Mouse (Mus musculus) ovary, postnatal 14 days (tissue): ENCODE results near the gene Rps9.
"Not testable (repeated sequence)": the region's sequence is repeated elsewhere in the genome, so short reads cannot be mapped to it uniquely, and the experiment has no call there.

Experiments
- DNase-seq: peaks from one replicate; pipeline ENCODE4 v3.0.0; 2022; ENCODE audit warnings: low spot score

Rps9 gene

DNA sequence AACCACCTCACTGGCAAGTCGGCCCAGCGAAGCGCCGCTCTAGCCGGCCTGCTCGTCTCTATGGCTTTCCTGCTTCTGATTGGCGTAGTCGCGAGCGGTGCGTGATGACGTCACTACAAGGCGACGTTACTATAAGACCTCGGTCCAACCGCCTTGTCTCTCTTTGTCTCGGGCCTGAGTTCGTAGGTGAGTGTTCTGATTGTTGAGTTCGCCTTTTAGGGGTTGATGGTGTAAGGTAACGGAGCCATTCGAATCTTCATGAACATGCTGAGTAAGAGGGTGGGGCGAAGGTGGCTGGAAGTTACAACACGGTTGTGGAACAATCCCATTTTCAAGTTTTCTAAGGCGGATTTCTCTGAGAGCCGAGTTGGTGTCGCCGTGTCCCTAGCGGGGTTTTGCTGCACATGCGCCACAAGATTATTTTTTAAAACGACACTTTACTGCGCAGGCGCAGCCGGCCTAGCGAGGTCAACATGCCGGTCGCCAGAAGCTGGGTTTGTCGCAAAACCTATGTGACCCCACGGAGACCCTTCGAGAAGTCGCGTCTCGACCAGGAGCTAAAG, at the start of gene Rps9:
TSS of gene Rps9 (plus strand) at position 115 of the 563 bp plus-strand sequence.
- peak; percentile 95 for DNase-seq

- no peak for DNase-seq
These were observed 46.8 kb upstream of the Rps9 start for GRCm38 (mm10) chr7:3656966-3657365.

- DNase-seq: no peak
These were observed 45.2 kb upstream of the Rps9 start for GRCm38 (mm10) chr7:3658578-3658977.

GRCm38 (mm10) chr7:3664524-3665214, 39.1 kb upstream of the Rps9 start:
- DNase-seq: no peak

DNA sequence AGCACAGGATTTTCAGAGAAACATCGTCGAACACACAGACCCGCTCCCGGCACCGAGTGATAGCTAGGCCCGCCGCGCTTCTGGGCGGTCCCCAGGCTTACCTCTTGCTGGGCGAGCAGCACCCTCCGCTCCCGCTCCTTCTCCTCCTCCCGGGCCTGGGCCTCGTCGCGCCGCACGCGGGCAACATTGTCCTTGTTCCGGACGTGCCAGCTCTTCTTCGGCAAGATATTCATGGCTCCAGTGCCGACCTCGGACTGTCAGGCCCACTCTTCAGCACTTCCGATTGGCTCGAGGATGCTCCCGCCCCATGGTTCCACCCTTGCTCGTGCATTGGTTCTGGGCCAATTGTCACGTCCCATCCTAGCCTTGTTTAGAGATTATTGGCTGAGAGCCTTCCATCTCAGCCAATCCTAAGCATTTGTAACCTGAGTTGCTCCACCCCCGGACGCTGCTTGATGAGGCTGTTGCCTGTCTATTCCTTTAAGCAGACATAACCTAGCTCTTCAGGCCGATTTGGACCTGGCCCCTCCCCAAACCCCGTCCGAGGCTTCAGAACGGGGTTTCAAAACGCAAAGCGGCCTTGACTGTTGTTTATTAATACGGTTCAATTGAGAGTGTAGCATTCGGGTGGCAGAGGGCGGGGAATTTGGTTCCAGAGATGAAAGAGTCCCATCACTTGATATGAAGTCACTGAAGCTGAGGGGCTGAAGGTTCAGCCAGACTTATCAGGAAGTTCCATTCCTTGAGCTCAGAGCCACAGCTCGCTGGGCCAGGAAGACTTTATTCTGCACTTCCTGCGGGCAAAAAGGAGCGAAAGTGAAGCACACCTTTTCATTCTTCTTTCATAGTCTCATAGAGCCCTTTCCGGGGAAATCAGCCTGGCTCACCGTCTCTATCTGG, 38.3 kb upstream of the Rps9 start, which contains the start of gene Leng1:
TSS of gene Leng1 (minus strand) at position 626 of the 900 bp plus-strand sequence.
- DNase-seq: peak; percentile 89

GRCm38 (mm10) chr7:3666921-3667391, 36.8 kb upstream of the Rps9 start:
- DNase-seq: no peak

DNA sequence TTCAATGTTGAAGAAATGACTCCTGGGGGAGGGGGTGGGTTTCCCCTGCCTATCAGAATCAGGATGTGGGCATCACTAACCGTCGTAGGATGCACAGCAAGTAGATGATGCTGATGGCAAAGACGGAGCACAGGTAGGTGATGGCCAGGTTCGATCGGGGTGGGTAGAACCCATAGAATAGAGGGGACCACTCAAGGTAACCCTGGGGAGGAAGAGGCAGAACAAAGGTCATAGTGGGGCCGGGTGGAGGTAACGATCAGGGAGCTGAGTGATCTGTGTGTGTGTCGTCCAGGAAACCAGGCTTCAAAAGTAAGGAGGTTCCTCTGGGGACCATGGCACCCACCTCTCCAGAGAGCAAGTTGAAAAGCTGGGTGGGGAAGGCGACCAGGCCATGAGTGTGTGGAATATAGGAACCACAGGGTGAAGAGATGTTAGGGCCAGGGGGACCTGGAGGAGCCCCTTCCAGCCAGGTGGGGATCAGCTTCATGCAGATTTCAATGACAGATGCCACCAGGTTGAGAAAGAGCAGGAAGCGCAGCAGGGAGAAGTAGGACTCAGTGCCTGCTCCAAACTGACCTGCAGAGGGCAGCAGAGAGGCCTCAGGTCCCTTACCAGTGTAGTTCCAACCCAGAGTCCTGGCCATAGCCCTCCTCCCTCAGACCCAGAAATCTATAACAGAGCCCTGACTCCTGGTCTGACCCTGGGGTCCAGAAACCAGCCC, 29.1 kb upstream of the Rps9 start:
- peak; percentile 74 for DNase-seq

DNA sequence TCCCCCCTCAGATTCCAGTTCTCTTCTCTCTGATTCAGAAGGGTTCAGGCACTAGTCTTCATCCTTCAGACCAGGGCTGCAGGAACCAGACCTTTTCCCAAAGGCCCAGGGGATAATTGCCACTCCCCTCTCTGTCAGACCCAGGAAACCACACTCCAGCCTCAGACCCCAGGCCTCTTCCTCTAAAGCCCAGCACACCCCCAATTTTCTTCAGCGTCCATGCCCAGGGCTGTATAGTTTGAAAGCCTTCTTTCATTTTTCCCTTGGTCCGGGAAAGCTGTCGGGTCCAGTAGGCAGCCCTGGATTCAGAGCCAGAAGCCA, 28.6 kb upstream of the Rps9 start:
- DNase-seq: no peak

DNA sequence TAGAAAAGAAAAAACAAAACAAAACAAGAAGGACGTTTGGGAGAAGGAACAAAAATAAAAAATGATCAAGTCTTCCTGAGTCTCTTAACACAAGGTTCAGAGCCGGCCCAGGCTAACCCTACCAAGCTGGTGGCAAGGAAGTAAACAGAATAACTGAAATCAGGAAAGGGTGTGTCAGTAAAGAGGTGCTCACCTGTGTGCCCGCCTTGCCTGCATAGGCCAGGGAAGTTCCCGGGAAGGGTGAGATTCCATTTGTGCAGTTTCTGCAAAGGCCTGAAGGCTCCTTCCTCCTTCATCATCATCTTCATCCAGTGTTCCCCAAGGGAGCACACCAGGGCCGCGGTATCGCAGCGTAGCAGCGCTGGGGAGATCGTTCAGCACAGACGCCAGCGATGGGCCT, 27.4 kb upstream of the Rps9 start:
- DNase-seq: no peak

DNA sequence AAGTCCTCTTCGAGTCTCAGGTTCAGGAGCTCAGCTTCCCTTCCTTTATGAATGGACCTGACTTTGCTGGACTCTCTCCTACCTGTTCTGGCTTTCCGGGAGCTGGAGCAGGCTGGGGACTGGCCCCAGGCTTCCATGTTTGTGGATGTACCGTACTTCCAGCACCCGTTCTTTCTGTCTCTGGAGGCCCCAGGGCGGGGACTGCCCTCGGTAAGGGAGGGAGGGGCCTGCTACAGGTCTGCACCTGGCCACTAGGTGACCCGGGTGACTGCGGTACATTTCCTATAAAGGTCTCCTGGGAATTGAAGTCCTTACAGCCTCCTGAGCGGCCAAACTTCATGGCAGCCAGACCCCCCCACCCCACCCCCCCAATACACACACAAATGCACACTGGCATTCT, 26.5 kb upstream of the Rps9 start, which contains the start of gene Tmc4:
TSS of gene Tmc4 (minus strand) at position 212 of the 400 bp plus-strand sequence.
- no peak for DNase-seq

DNA sequence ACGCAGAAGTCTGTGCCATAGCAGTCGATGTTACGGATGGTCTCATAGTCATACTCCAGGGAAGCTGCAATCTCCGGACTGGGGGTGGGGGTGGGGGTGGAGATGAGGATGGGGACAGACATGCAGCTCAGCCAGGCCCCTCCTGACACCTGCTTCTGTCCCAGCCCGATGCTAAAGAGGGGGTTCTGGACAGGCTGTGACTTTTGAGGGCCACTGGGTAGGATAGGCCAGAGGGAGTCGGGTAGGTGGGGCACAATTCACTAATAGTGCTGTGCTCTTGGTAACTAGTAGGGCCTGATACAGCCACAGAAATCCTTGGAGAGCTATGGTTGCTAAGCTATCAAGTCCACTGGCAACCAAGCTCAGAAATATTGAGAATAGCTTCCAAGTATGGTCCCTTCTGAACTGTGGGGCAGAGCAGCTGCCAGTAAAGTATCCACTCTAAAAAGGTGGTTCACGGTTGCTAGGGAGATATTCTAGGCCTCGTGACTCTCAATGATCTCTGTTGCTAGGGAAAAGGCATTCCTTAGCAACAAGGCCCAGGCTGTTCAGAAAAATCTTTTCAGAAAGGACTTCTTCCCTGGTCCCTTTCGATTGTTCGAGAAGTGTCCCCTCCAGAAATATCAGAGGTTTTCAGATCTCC, 19.8 kb upstream of the Rps9 start:
- DNase-seq: no peak

- no peak for DNase-seq
These were observed 19.1 kb upstream of the Rps9 start for GRCm38 (mm10) chr7:3684698-3685097.

- no peak for DNase-seq
These were observed 18.2 kb upstream of the Rps9 start for GRCm38 (mm10) chr7:3685400-3686187.

GRCm38 (mm10) chr7:3691919-3692318, 11.9 kb upstream of the Rps9 start:
- DNase-seq: no peak

DNA sequence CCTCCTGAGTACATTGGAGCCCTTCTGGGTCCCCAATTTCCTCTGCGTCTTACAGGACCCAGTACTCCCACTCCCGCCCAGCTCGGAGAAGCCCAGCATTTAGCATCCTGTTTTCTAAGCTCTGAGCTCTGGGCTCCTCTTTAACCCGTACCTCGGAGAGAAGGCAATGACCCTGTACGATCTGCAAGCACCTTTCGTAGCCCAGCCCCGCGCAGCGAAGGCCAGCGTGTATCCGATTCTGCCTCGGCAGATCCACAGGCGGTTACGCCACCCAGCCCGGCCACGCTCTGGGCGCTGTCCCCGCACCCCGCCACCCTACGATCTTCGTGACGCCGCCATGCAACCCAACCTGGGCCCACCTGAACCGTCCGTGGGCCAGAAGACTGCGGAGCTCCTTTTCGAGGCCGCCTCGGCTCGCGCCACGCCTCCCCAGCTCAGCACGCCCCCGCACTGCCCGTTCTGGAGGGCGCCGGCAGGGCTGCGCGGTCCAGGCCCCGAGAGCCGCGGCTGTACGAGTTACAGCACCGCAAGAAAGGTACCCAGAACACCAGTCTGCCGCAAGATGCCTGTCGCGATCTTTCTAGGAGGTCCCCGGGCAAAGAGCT, 11.3 kb upstream of the Rps9 start, which contains the start of gene Tsen34:
TSS of gene Tsen34 (plus strand) at position 482 of the 605 bp plus-strand sequence.
- DNase-seq: no peak

GRCm38 (mm10) chr7:3692987-3693808, 10.6 kb upstream of the Rps9 start, which contains the start of gene Mboat7:
Gene Mboat7, minus strand, starts transcription at chr7:3693523.
- DNase-seq: peak; percentile 92

DNA sequence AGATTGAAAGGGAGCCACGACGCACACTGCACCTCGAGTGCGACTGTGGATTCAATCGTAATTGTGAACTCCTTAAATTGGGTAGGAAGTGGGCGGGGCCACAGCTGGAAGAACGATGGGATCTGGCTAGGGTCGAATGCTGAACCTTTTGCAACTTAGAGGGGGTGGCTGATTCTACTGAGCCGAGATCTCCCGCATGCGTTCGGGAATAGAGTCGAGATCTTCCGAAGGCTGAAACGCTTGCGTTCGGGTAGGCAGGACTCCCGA, 10.1 kb upstream of the Rps9 start:
- DNase-seq: no peak

GRCm38 (mm10) chr7:3694076-3694948, 9.5 kb upstream of the Rps9 start:
- DNase-seq: peak; percentile 50

DNA sequence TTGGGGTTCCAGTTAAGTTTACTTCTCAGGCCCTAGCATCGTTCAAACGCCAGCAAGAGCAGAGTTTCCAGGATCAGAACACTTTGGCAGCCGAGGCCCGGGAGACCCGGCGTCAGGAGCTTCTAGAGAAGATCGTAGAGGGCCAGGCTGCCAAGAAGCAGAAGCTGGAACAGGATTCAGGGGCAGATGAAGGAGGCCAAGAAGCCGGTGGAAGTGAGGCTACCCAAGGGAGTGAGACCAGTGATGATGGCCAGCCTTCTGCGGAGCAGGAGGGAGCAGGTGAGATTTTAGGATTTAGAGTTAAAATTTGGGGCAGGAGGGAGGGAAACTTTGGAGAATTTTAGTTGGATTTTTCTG, 8.9 kb upstream of the Rps9 start:
- DNase-seq: not testable (repeated sequence)
